Mouse (Mus musculus): ENCODE data around the gene Prickle2. TPM values are rescaled to one million over a fixed set of nuclear protein-coding genes. Genes with fewer than 3 reads are reported as not detected.

Gene Prickle2
- total RNA-seq, 2 experiments from 2014 or later: 11.4 to 12.7 TPM

GRCm38 (mm10) chr6:92605156-92605555 lies 100.8 kb downstream of the Prickle2 start:
- DNase-seq (ENCODE audit: low spot score in 2 of 2): no peak

GRCm38 (mm10) chr6:92596340-92596739 lies 109.6 kb downstream of the Prickle2 start:
- no peak for DNase-seq (ENCODE audit: low spot score in 2 of 2)

- DNase-seq (ENCODE audit: low spot score in 2 of 2): no peak
Observed at GRCm38 (mm10) chr6:92589381-92590065, 116.4 kb downstream of the Prickle2 start.

GRCm38 (mm10) chr6:92584026-92584425 lies 121.9 kb downstream of the Prickle2 start:
- no peak for DNase-seq (ENCODE audit: low spot score in 2 of 2)

- no peak for DNase-seq (ENCODE audit: low spot score in 2 of 2)
Observed at GRCm38 (mm10) chr6:92575227-92575626, 130.7 kb downstream of the Prickle2 start.

- no peak for DNase-seq (ENCODE audit: low spot score in 2 of 2)
Observed at GRCm38 (mm10) chr6:92572139-92572538, 133.8 kb downstream of the Prickle2 start.

- no peak for DNase-seq (ENCODE audit: low spot score in 2 of 2)
Observed at GRCm38 (mm10) chr6:92570090-92570489, 135.9 kb downstream of the Prickle2 start.

GRCm38 (mm10) chr6:92569283-92569682 lies 136.7 kb downstream of the Prickle2 start:
- DNase-seq (ENCODE audit: low spot score in 2 of 2): no peak

GRCm38 (mm10) chr6:92559261-92559660 lies 146.7 kb downstream of the Prickle2 start:
- no peak for DNase-seq (ENCODE audit: low spot score in 2 of 2)

- no peak for DNase-seq (ENCODE audit: low spot score in 2 of 2)
Observed at GRCm38 (mm10) chr6:92555675-92556074, 150.3 kb downstream of the Prickle2 start.

GRCm38 (mm10) chr6:92553086-92553485 lies 152.9 kb downstream of the Prickle2 start:
- DNase-seq (ENCODE audit: low spot score in 2 of 2): no peak

GRCm38 (mm10) chr6:92549246-92549645 lies 156.7 kb downstream of the Prickle2 start:
- DNase-seq (ENCODE audit: low spot score in 2 of 2): no peak

GRCm38 (mm10) chr6:92545204-92545603 lies 160.8 kb downstream of the Prickle2 start:
- no peak for DNase-seq (ENCODE audit: low spot score in 2 of 2)

- no peak for DNase-seq (ENCODE audit: low spot score in 2 of 2)
Observed at GRCm38 (mm10) chr6:92543825-92544224, 162.1 kb downstream of the Prickle2 start.

- DNase-seq (ENCODE audit: low spot score in 2 of 2): no peak
Observed at GRCm38 (mm10) chr6:92542402-92543101, 163.4 kb downstream of the Prickle2 start.

- peak in 1 of 2 experiments; percentile 39 for DNase-seq (ENCODE audit: low spot score in 2 of 2)
Observed at GRCm38 (mm10) chr6:92534226-92535031, 171.5 kb downstream of the Prickle2 start.

GRCm38 (mm10) chr6:92533306-92534063 lies 172.5 kb downstream of the Prickle2 start:
- DNase-seq (ENCODE audit: low spot score in 2 of 2): no peak

GRCm38 (mm10) chr6:92532896-92533295 lies 173.1 kb downstream of the Prickle2 start:
- no peak for DNase-seq (ENCODE audit: low spot score in 2 of 2)

- no peak for DNase-seq (ENCODE audit: low spot score in 2 of 2)
Observed at GRCm38 (mm10) chr6:92532331-92532730, 173.6 kb downstream of the Prickle2 start.

GRCm38 (mm10) chr6:92526212-92526611 lies 179.7 kb downstream of the Prickle2 start:
- DNase-seq (ENCODE audit: low spot score in 2 of 2): no peak

GRCm38 (mm10) chr6:92525646-92526045 lies 180.3 kb downstream of the Prickle2 start:
- no peak for DNase-seq (ENCODE audit: low spot score in 2 of 2)

Data from gastrocnemius, postnatal 4 days (tissue).